Mouse (Mus musculus) forebrain, embryonic 10.5 days (tissue): ENCODE measurements around the gene Txn1. TPM values are rescaled to one million over a fixed set of nuclear protein-coding genes. Genes with fewer than 3 reads are reported as not detected.
A peak's percentile ranks its signal among the peaks of the same experiment; 100 is the strongest.

Experiments
- DNase-seq: peaks from one replicate; pipeline ENCODE4 v3.0.0-alpha.2; 2017; ENCODE audit warnings: low spot score; ENCODE audit errors: extremely low spot score
- H3K27ac ChIP-seq: fragments of 300-500 bp; sonication (generic); 2 replicates; pipeline ENCODE4 v1.5.1; 2016; ENCODE audit warnings: mild to moderate bottlenecking
- H3K27me3 ChIP-seq: fragments of 300-500 bp; sonication (generic); 2 replicates; pipeline ENCODE4 v1.6.1; 2016; ENCODE audit warnings: mild to moderate bottlenecking; ENCODE audit not compliant: poor library complexity, severe bottlenecking
- H3K36me3 ChIP-seq: fragments of 300-500 bp; sonication (generic); replicated peaks from 2 replicates; pipeline ENCODE4 v1.6.1; 2016; ENCODE audit warnings: mild to moderate bottlenecking, moderate library complexity
- H3K4me1 ChIP-seq: fragments of 300-500 bp; sonication (generic); 2 replicates; pipeline ENCODE4 v1.6.1; 2016
- H3K4me3 ChIP-seq: fragments of 300-500 bp; sonication (generic); 2 replicates; pipeline ENCODE4 v1.5.1; 2016; ENCODE audit warnings: mild to moderate bottlenecking, moderate library complexity
- H3K9me3 ChIP-seq: fragments of 300-500 bp; sonication (generic); 2 replicates; pipeline ENCODE4 v1.6.1; 2016; ENCODE audit warnings: mild to moderate bottlenecking, moderate library complexity
- WGBS: fragments of 180-500 bp; shearing (Covaris S2); methylation state at CpG from one replicate; pipeline ENCODE4 v1.1.7; 2016; 5-methylcytosine and 5-hydroxymethylcytosine counted together
- polyA plus RNA-seq: library from polyadenylated mRNA; unstranded; fragments of >200 nt; fragmentation: Nextera tagmentation; extraction: Ambion mirVana; gene quantifications from 2 replicates; pipeline ENCODE4 v1.2.1, GENCODE M21; 2016

The Txn1 gene
- polyA plus RNA-seq, 1 experiment from 2014 or later, result 447 TPM

DNA sequence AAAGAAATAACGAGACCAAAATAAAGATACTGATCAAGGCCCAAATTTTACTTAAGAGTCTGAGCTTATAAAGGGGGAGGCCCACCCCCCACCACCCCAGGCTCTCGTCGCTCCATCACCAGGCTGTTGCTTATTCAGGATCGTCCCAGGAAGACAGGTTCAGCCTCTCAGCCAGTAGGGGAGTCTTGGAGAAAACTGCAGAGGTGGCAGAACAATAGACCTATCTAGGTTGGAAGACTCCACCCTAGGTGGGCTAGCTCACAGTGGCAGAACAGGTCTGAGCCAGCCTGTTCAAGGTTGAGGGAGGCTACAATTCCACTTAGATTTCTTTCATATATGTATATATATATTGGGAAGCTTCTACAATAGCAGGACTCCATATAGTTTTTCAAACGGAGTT is 22.0 kb downstream of the Txn1 start:
- Histone ChIP-seq H3K9me3 (peaks cover 4% of the 10 kb centered on the region; the same call in 1 of the 2 replicates), H3K27me3 (no peaks in the 10 kb centered on the region), H3K36me3 (no peaks in the 10 kb centered on the region), H3K27ac (no peak overlapping the region), H3K4me3 (no peak overlapping the region), H3K4me1 (no peaks in the 10 kb centered on the region)
- DNase-seq, result no peak
- WGBS, result 77% methylated on average over 5 of the region's 5 CpGs

DNA sequence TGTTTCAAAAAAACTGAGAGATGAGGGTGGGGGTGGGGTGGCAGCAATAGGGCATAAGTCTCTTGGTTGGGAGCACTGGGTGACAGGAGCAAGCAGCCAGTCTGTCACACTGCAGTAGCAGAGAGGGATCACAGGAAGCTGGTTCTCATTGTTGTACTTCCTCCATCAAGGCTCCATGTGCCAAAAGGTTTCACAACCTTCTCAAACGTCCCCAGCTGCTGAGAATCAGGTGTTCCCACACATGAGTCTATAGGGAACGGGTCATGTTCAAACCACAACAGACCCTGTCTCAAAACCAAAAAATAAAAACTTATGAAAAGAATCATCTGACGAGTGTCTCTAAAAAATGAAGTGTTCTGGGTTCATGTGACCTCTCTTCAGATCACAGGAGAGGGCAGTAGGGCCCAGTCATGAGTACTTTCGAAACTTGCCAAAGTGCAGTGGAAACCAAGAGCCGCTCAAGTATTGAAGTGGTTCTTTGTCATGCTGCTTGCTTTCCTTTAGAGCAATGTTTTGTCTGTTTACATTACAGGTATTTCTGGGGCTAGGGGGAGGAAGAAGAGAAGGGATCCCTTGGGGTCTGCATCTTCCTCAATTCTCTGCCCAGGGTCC is 25.5 kb downstream of the Txn1 start:
- Histone ChIP-seq H3K27ac (no peak overlapping the region), H3K27me3 (no peaks in the 10 kb centered on the region), H3K36me3 (no peaks in the 10 kb centered on the region), H3K4me3 (no peak overlapping the region), H3K9me3 (peaks cover 4% of the 10 kb centered on the region; the same call in 1 of the 2 replicates), H3K4me1 (no peaks in the 10 kb centered on the region)
- WGBS, result 85% methylated on average over 5 of the region's 5 CpGs
- DNase-seq, result no peak

DNA sequence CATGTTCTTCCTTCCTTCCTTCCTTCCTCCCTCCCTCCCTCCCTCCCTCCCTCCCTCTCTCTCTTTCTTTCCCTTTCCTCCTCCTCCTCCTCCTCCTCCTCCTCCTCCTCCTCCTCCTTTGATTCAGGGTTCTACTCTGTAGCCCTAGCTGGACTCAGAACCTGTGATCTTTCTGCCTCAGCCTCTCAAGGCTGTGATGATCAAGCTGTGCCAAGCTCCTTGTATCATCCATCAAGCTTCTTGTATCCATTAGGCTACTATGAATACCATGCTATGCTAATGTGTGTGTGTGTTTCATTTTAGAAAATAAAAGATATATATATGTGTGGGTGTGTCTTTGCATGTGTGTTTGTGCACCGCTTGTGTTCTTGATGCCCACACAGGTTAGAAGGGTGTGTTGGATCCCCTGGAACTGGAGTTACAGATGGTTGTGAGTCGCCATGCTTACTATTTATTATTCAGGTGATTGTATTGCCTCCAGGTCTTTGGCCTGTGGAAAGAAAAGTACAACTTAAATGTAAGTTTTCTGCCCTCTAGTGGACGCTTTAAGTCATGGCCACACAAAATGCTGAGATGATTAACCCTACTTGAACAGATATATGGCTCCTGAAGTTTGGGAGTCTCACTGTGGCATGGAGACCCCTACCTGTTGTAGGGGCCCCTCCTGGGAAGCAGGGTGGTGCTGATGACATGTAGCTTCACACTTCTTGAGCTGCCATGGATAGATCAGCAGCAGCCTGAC is 28.6 kb downstream of the Txn1 start:
- no peak overlapping the region for H3K27ac ChIP-seq
- no peaks in the 10 kb centered on the region for H3K36me3 ChIP-seq
- H3K27me3 ChIP-seq, result no peaks in the 10 kb centered on the region
- peaks cover under 1% of the 10 kb centered on the region; the same call in 1 of the 2 replicates for H3K9me3 ChIP-seq
- DNase-seq, result no peak
- H3K4me1 ChIP-seq, result no peaks in the 10 kb centered on the region; the same call in 1 of the 2 replicates
- H3K4me3 ChIP-seq, result no peak overlapping the region
- WGBS, result 26% methylated on average over 3 of the region's 3 CpGs

DNA sequence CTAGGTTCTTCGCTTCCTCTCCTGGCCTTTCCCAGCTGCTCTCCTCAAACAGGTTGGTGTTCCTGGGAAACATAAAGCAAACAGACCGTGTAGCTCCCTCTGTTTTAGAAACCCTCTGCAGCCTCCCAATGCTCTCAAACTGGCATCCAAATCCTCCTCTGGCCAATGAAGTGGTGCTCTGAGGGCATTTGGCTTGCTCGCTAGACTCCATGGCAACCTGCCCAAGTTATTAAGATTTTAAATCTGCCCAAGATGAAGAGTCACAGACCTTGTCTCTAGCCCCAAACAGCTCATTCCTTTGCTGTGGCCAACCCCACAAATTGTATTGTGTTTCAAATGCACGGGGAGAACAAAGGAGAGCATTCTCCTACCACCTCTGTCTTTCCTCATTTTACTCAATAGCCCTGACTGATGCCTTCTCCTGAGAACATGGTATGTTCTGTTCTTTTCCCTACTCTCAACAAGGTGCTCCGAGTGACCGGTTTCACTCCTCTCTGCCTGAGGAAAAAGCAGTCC is 31.6 kb downstream of the Txn1 start:
- Histone ChIP-seq H3K27me3 (no peaks in the 10 kb centered on the region), H3K4me3 (no peak overlapping the region), H3K4me1 (peaks cover 20% of the 10 kb centered on the region), H3K27ac (no peak overlapping the region), H3K9me3 (no peaks in the 10 kb centered on the region), H3K36me3 (no peaks in the 10 kb centered on the region)
- 86% methylated on average over 6 of the region's 6 CpGs for WGBS
- no peak for DNase-seq

DNA sequence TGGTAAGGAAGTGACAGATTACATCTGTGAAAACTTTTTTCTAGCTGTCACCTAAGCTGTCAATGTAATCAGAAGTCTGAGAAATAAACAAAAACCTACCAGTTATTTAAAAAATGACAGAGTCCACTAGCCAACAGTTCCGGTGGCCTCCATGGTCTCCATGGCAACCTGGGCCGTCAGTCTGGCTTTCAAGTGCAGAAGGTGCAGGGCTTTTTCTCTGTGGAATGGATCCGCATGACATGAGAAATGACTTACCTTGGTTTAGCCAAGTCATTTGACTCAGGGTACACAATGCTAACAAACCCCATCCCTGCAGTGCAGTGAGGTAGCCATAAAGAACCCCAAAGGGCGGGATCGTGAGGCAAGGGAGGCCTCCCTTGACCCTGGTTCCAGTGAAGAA is 34.0 kb downstream of the Txn1 start:
- no peaks in the 10 kb centered on the region for H3K36me3 ChIP-seq
- 65% methylated on average over 5 of the region's 5 CpGs for WGBS
- H3K9me3 ChIP-seq, result no peaks in the 10 kb centered on the region
- no peak overlapping the region for H3K4me3 ChIP-seq
- H3K27ac ChIP-seq, result no peak overlapping the region
- peaks cover 7% of the 10 kb centered on the region for H3K27me3 ChIP-seq
- no peak for DNase-seq
- peaks cover 25% of the 10 kb centered on the region for H3K4me1 ChIP-seq

DNA sequence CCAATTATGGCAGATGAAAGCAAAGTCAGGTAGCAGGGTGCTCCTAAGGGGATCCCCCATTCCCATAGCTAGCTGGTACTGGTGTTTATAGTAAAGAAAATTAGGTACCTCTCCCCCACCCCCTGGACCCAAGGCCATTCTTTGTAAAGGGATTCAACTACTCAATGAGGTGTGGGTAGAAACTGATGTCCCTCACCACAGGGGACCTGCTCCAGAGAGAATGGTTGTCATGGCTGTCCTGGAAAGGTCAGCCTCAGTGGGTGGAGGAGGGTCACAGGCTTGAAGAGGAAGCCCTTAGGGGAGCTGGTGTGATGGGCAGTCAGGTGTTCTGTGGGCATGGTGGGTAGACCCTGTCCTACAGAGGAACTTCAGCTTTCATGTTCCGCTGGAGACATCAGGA is 35.7 kb downstream of the Txn1 start:
- 68% methylated on average over 1 of the region's 1 CpGs for WGBS
- DNase-seq, result no peak
- H3K36me3 ChIP-seq, result no peaks in the 10 kb centered on the region
- peaks cover 23% of the 10 kb centered on the region for H3K27me3 ChIP-seq
- H3K27ac ChIP-seq, result no peak overlapping the region
- H3K9me3 ChIP-seq, result no peaks in the 10 kb centered on the region
- H3K4me3 ChIP-seq, result no peak overlapping the region
- H3K4me1 ChIP-seq, result peaks cover 31% of the 10 kb centered on the region

DNA sequence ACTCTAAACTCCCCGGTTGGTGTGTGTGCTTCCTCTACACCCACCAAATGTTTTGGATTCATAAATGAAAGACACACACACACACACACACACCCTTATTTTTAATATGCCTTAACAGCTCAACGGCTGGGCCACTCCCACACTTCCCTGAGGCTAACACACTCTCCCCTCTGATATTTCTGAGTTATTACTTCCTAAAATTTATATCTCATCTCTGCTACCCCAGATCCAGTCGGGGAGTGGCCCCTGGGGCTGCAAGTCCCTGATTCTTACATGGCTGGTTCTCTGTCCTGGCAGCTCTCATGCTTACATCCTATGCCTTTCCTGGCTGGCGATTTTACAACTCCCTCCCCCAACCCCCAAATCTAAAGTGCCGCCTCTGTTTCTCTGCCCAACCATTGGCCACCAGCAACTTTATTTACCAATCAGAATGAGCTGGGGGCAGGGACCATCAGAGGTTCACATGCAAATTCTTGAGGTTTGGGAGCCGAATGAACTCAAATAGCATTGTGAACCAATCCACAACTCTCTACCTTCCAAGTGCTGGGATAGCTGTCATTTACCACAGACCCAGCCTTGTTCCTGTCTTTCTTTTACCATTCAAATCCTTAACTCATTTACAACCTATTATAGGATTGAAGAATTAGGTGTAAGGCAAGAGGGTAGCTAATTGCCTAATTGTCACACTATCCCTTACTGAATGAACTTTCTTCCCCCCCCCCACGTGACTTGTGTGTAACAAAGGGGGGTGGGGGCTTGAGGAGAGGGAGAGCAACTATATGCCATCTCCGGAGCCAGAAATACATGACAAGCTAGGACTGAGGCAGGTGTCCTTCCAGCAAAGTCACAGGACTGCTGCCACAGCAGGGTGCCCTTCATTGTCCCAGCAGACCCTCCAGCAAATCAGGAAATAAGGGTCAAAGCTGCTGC is 36.5 kb downstream of the Txn1 start:
- Histone ChIP-seq H3K27ac (peak overlapping the region; percentile 66), H3K4me3 (peak overlapping the region; percentile 20), H3K36me3 (no peaks in the 10 kb centered on the region), H3K4me1 (peaks cover 36% of the 10 kb centered on the region), H3K9me3 (no peaks in the 10 kb centered on the region), H3K27me3 (peaks cover 31% of the 10 kb centered on the region)
- peak; percentile 47 for DNase-seq
- 14% methylated on average over 8 of the region's 8 CpGs for WGBS

DNA sequence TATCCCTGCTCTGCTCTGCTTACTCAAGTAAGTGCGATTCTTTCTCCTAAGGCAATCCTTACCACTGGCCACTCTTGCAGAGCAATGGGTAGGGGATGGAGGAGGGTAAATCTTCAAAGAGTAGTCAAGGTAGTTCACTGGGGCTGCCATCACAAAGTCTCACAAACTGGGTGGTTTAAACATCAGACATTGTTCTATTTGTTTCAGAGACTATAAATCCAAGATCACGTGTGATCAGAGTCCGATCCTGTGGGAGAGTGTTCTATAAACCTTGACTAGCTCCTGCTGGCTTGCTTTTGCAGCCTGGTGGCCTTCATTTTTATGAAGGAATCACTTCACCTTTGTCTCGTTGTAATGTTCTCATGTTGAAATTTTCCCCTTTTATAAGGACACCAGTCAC is 39.5 kb downstream of the Txn1 start:
- Histone ChIP-seq H3K4me1 (peaks cover 33% of the 10 kb centered on the region), H3K27ac (no peak overlapping the region), H3K36me3 (no peaks in the 10 kb centered on the region), H3K27me3 (peaks cover 32% of the 10 kb centered on the region), H3K4me3 (no peak overlapping the region), H3K9me3 (no peaks in the 10 kb centered on the region)
- 83% methylated on average over 4 of the region's 4 CpGs for WGBS
- DNase-seq, result no peak

DNA sequence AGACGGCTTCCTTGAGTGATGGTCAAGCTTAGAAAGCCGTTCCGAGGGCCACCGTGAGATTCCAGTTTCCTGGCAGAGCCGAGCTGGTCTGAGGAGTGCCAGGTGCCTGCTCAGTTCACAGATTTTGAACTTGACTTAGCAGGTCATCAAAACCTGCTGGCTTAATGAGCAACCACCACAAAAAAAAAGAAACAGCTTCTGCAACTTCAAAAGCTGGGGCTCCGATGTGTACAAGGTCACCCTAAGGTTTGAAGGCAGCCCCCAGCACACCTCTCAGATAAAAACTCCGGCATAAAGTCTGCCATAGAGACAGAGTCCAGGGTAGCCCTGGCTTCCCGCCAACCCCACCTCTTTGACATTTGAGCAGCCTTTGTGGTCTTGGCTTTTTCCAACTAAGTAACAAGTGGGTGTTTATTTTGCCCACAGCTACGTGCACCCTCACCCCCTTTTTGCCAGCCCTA is 40.0 kb downstream of the Txn1 start, which contains the start of gene D630039A03Rik:
TSS of gene D630039A03Rik (minus strand) at position 97 of the 461 bp plus-strand sequence.
- H3K4me1 ChIP-seq, result peaks cover 33% of the 10 kb centered on the region
- DNase-seq, result no peak
- 45% methylated on average over 9 of the region's 9 CpGs for WGBS
- no peak within 1 kb of the TSS for H3K27ac ChIP-seq
- no peaks in the 10 kb centered on the region for H3K36me3 ChIP-seq
- peaks cover 32% of the 10 kb centered on the region for H3K27me3 ChIP-seq
- no peaks in the 10 kb centered on the region for H3K9me3 ChIP-seq
- H3K4me3 ChIP-seq, result 0 out of 2 replicates have a peak within 1 kb of the TSS, but pooled peaks have one; percentile 18

DNA sequence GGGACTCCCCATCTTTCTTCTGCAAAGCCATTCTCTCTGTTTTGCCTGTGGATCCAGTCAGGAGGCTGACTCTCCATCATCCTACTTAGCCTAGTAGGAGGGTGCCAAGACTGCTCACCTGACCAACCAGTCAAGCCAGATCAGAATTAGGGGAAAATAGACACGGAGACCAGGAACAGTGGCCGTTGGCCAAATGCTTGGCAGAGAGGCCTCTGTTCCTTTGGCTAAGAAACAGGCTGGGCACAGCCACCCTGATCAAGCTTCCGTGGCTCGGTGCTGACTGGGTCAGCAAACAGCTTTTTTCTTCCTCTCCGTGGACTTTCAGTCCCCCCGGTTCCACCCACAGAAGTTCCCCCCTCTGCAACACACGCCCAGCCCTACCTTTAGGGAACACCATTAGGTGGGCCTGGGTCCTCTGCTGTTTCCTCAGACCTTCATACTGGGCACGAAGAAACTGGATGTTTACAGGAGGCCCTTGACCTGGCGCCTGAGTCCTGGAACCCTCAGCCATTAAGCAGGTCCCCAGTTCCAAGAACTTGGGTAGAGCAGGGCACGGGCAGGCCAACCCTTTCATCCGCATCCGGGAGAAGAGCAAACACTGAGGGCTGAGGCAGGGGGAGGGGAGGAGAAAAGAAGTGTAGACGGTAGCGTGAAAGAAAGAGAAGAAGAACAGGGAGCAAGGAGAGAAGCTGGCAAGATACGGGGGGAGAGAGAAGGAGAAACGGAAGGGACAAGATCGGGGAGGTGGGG is 40.8 kb downstream of the Txn1 start:
- no peak for DNase-seq
- peaks cover 27% of the 10 kb centered on the region for H3K4me1 ChIP-seq
- 0 out of 2 replicates have a peak overlapping the region, but pooled peaks have one; percentile 18 for H3K4me3 ChIP-seq
- peaks cover 32% of the 10 kb centered on the region for H3K27me3 ChIP-seq
- 49% methylated on average over 17 of the region's 17 CpGs for WGBS
- H3K36me3 ChIP-seq, result no peaks in the 10 kb centered on the region
- H3K9me3 ChIP-seq, result no peaks in the 10 kb centered on the region
- no peak overlapping the region for H3K27ac ChIP-seq

DNA sequence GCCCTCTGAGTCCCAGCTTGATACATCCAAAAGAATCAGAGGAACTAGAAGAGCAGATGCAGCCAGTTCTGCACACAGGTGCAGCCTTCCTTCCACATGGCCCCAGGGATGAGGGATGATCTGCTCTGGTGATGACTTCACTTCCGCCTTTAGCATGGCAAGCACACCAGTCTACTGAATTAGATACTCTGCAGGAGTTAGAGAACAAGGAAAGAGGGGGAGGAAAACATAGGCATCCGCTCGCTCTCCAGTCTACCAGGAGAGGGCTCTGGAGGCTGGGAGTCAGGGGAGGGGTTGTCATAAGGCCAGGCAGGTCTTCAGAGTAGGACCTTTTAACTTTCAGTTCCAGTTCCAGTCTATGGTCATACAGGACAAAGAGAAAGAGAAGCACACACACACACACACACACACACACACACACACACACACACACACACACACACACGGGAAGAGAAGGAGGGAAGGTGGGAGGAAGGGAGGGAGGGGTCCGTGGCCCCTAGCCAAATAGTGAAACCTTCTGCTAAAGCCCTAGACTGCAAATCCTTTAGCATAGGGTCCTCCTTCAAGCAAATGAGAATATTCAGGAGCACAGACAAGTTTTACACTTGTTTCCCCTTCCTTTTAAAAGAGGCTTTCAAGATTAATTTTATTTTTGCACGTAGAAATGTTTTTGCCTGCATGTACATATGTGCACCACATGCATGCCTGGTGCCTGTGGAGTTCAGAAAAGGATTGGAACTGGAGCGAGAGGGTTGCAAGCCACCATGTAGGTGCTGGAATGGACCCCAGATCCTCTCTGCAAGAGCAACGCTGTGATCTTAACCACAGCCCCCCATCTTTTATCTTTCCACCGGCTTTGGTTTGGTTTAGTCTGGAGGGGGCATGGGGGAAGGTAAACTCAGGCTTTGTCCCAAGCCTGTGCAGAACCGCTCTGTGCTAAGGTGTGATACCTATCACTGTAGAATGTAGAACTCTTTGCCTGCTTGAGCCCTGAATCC is 41.7 kb downstream of the Txn1 start:
- Histone ChIP-seq H3K4me3 (no peak overlapping the region), H3K4me1 (peaks cover 18% of the 10 kb centered on the region), H3K27me3 (peaks cover 32% of the 10 kb centered on the region), H3K36me3 (no peaks in the 10 kb centered on the region), H3K27ac (no peak overlapping the region), H3K9me3 (no peaks in the 10 kb centered on the region)
- WGBS, result 74% methylated on average over 10 of the region's 10 CpGs
- no peak for DNase-seq
